Mouse (Mus musculus) hindbrain, embryonic 13.5 days (tissue): ENCODE measurements at regions not wholly inside any gene's neighbourhood (a gene's known extent, or its start where the extent isn't known, plus 50 kb on each side); places are given as distances from the start of the nearest gene placed in this dataset.

ENCODE experiments used
- ATAC-seq: fragments of 200-750 bp; cut with Nextera tagmentation; 2 replicates; pipeline ENCODE4 v1.8.0; 2017; ENCODE audit warnings: moderate TSS enrichment; ENCODE audit not compliant: low FRiP score
- H3K27ac ChIP-seq: fragments of 300-500 bp; sonication (generic); 2 replicates; pipeline ENCODE4 v1.5.1; 2015; ENCODE audit warnings: inconsistent platforms, mild to moderate bottlenecking, moderate library complexity
- H3K27me3 ChIP-seq: fragments of 300-500 bp; sonication (generic); 2 replicates; pipeline ENCODE4 v1.6.1; 2015; ENCODE audit warnings: mild to moderate bottlenecking, inconsistent platforms
- H3K36me3 ChIP-seq: fragments of 300-500 bp; sonication (generic); 2 replicates; pipeline ENCODE4 v1.6.1; 2015; ENCODE audit warnings: mild to moderate bottlenecking, inconsistent platforms
- H3K4me1 ChIP-seq: fragments of 300-500 bp; sonication (generic); replicated peaks from 2 replicates; pipeline ENCODE4 v1.6.1; 2015; ENCODE audit warnings: inconsistent platforms
- H3K4me2 ChIP-seq: fragments of 300-500 bp; sonication (generic); 2 replicates; pipeline ENCODE4 v1.6.1; 2015; ENCODE audit warnings: inconsistent platforms, mild to moderate bottlenecking, moderate library complexity
- H3K4me3 ChIP-seq: fragments of 300-500 bp; sonication (generic); 2 replicates; pipeline ENCODE4 v1.5.1; 2015; ENCODE audit warnings: mild to moderate bottlenecking, inconsistent platforms
- H3K9ac ChIP-seq: fragments of 300-500 bp; sonication (generic); 2 replicates; pipeline ENCODE4 v1.6.1; 2015; ENCODE audit warnings: mild to moderate bottlenecking, inconsistent platforms
- H3K9me3 ChIP-seq: fragments of 300-500 bp; sonication (generic); 2 replicates; pipeline ENCODE4 v1.6.1; 2016; ENCODE audit warnings: inconsistent platforms
- WGBS: fragments of 180-500 bp; shearing (Covaris S2); methylation state at CpG from one replicate; pipeline ENCODE4 v1.1.7; 2015; 5-methylcytosine and 5-hydroxymethylcytosine counted together

DNA sequence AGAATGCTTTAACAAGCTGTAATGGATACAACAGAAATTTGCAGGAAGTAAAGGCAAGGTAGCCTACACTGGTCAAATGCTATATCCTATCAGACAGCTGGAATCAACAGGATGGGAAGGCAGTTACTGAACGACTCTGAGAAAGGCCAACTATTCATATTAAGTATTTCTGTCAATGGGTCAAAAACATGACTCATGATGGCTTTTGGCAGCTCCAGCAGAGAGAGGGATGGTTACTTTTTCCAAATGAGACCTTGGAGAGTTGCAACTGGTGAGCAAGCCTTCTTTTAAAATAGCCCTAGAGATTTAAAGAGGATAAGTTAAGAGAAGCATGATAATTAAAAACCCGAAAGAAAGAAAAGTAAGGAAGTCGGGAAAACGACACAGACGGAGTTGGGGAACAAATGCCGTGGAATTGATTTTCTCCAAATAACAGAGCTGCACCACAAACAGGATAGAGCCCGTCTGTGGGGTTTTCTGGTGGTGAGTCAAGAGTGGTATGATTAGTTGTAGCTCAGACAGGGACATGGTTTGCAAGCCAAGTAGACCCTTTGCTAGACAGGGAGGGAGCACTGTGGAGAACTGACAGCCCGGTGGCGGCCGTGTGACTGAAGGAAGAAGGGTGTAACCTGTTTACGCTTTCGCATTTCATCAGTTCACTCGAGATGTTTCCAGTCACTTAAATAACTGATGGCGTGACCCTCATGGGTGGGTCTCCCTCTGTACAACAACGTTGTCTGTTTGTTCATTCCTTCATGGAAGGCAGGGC, 3638.1 kb upstream of the Gm7489 start:
- Histone ChIP-seq H3K4me1 (no peaks in the 10 kb centered on the region), H3K9ac (no peak overlapping the region), H3K4me3 (no peak overlapping the region), H3K4me2 (no peak overlapping the region), H3K27me3 (no peaks in the 10 kb centered on the region), H3K27ac (no peak overlapping the region), H3K36me3 (no peaks in the 10 kb centered on the region), H3K9me3 (no peaks in the 10 kb centered on the region)
- no peak for ATAC-seq
- WGBS, result 88% methylated on average over 15 of the region's 15 CpGs

DNA sequence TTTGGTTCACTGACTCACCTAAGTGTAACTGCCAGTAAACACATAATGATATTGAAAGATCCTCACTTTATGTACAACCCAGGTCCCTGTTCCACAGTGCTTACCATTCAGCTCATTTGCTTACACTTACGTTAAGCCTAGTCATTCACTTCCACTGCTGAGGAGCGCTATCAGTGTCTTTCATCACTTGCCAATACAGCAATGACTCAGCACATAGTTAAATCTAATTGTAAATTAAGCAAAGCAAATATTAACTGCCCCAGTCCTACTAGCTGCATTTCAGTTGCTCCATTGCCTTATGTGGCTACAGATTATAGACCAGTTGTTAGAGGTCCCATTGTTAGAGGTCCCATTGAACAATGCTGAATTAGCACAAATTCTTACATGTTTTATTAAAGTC, 3624.6 kb upstream of the Gm7489 start:
- no peak for ATAC-seq
- H3K4me3 ChIP-seq, result no peak overlapping the region

DNA sequence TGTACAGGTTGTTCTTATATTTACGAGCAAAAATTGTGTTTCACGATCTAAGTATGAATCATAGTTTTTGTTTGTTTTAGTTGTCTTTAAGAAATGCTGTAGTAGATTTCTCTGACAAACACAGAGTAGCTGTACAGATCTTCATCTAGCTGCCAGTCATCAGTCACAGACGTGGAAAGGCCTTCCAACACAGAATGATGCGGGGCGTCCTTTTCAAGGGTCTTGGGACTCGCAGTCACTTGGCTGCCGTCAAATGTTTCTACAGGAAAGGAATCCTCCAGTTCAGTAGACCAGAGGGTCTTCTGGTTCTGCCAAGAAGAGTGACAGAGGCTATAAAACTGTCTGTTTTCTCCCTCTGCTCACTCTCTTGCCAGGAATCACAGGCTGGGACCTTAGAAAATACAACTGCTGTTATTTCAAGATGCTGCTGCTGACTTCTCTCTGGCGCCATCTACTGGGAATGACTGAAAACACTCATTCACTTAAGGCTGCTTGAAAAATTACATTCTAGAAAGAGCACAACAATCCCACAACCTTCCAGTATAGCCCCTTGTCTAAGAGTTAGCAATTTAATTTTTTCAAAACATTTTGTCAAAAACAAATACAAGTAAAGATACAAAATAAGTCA, 3623.3 kb upstream of the Gm7489 start:
- Histone ChIP-seq H3K9ac (no peak overlapping the region), H3K9me3 (no peaks in the 10 kb centered on the region), H3K4me1 (0 out of 2 replicates have a peak, but pooled peaks cover 2% of the 10 kb centered on the region), H3K4me2 (no peak overlapping the region), H3K27ac (no peak overlapping the region), H3K27me3 (no peaks in the 10 kb centered on the region), H3K36me3 (no peaks in the 10 kb centered on the region), H3K4me3 (no peak overlapping the region)
- 72% methylated on average over 8 of the region's 8 CpGs for WGBS
- peak; percentile 21; the same call in 1 of the 2 replicates for ATAC-seq

More for the DNA sequence above, 3624.6 kb upstream of the Gm7489 start:
- no peaks in the 10 kb centered on the region for H3K9me3 ChIP-seq
- no peaks in the 10 kb centered on the region for H3K36me3 ChIP-seq
- no peak overlapping the region for H3K9ac ChIP-seq
- no peak overlapping the region for H3K27ac ChIP-seq
- no peak overlapping the region for H3K4me2 ChIP-seq
- no peaks in the 10 kb centered on the region for H3K27me3 ChIP-seq
- H3K4me1 ChIP-seq, result 0 out of 2 replicates have a peak, but pooled peaks cover 2% of the 10 kb centered on the region
- WGBS, result 86% methylated on average over 2 of the region's 2 CpGs

DNA sequence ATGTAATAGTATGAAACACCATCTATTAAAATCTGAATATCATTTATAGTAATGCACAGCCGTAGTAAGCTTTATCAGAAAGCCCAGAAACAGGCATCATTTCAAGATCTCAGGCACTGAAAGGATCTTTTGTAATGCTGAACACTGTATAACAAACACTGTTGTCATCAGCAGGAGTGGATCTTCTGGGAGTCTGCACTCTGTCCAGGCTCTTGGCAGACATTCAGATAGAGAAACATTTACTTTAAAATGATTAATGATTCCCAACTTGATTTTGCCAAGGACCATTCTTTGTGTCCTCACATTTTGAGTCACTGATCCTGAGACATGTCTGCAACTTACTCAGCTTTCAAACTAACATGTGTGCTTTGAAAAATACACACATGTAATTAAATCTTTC, 3617.2 kb upstream of the Gm7489 start:
- no peak overlapping the region for H3K9ac ChIP-seq
- ATAC-seq, result no peak
- WGBS, result 60% methylated on average over 1 of the region's 1 CpGs

DNA sequence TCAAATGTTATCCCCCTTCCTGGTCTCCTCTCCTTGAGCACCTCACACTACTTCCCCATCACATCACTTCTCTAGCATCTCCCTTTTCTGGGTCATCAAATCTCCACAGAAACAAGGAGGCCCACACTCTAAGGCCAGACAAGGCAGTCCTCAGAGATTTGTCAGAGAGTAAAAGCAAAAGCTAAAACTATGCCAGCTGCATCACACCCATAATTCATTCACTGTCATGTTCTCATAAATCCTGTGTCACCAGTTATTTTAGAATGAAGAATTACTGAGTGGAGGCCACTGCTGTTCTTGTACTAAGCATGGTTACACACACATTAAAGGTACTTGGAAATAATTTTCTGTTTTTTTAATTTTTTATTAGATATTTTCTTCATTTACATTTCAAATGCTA, 3613.1 kb upstream of the Gm7489 start:
- Histone ChIP-seq H3K27me3 (no peaks in the 10 kb centered on the region), H3K9ac (no peak overlapping the region), H3K9me3 (no peaks in the 10 kb centered on the region), H3K4me3 (no peak overlapping the region), H3K4me2 (no peak overlapping the region), H3K4me1 (no peaks in the 10 kb centered on the region), H3K27ac (no peak overlapping the region), H3K36me3 (no peaks in the 10 kb centered on the region)
- ATAC-seq, result no peak

More for the DNA sequence above, 3617.2 kb upstream of the Gm7489 start:
- Histone ChIP-seq H3K27ac (no peak overlapping the region), H3K36me3 (no peaks in the 10 kb centered on the region), H3K4me2 (no peak overlapping the region), H3K9me3 (no peaks in the 10 kb centered on the region), H3K27me3 (no peaks in the 10 kb centered on the region), H3K4me3 (no peak overlapping the region), H3K4me1 (no peaks in the 10 kb centered on the region)

DNA sequence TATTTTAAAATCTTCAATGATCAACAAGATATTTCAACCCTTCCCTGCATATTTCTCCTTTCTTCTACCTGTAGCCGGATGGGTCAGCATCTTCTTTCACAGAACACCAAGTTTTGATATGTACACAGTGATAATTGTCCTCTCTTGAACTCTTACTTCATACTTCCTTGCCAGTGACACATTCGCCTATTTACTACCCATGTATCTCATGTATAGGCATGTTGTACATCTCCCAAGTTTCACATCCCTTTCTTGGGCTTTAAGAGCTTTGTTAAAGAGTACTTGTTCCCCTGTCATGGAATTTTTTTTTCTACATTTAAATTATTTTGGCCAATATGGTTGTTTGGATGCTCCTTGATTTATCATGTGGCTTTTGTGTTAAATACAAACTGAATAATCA, 3602.1 kb upstream of the Gm7489 start:
- H3K4me2 ChIP-seq, result no peak overlapping the region
- no peak overlapping the region for H3K9ac ChIP-seq
- no peaks in the 10 kb centered on the region for H3K27me3 ChIP-seq
- no peaks in the 10 kb centered on the region for H3K4me1 ChIP-seq
- H3K27ac ChIP-seq, result no peak overlapping the region
- no peaks in the 10 kb centered on the region for H3K9me3 ChIP-seq
- no peak overlapping the region for H3K4me3 ChIP-seq
- 90% methylated on average over 2 of the region's 2 CpGs for WGBS
- H3K36me3 ChIP-seq, result no peaks in the 10 kb centered on the region
- ATAC-seq, result no peak

DNA sequence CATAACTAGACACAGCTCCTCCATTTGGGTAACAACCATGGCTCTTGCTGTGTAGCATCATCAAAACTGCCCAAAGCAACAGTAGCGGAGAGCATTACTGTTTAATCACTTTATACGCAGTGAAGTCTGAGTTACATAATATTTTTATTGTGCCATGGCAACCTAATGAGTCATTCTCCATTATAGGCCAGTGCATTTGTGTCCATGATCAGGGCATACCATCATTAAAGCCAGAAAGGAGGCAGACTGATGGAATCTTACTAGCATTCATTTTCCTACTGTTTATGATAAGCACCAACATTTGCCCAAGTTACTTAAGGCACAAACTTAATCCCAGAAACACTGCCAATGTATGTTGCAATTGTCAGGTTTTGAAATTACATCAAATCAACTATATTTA, 3601.2 kb upstream of the Gm7489 start:
- no peak overlapping the region for H3K4me2 ChIP-seq
- no peak overlapping the region for H3K9ac ChIP-seq
- no peaks in the 10 kb centered on the region for H3K4me1 ChIP-seq
- H3K36me3 ChIP-seq, result no peaks in the 10 kb centered on the region
- 90% methylated on average over 2 of the region's 2 CpGs for WGBS
- H3K27ac ChIP-seq, result no peak overlapping the region
- H3K27me3 ChIP-seq, result no peaks in the 10 kb centered on the region
- no peak for ATAC-seq
- H3K9me3 ChIP-seq, result no peaks in the 10 kb centered on the region
- no peak overlapping the region for H3K4me3 ChIP-seq

DNA sequence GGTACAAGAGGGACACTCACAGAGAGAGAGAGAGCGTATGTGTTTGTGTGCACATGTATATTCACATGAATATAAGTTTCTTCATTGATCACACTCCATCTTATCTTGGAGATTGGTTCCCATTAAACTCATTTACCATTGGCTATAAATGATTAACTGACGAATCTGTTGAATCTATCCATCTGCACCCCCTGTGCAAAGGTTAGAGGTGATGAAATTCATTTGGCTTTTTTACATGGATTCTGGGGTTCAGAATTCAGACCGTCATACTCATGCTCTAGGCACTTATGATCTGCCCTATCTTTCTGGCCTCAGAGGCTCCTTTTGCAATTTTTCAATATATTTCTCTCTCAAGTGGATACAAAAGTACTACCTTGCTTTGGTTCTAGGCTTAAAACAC, 3582.9 kb upstream of the Gm7489 start:
- Histone ChIP-seq H3K4me1 (no peaks in the 10 kb centered on the region), H3K27ac (no peak overlapping the region), H3K4me2 (no peak overlapping the region), H3K4me3 (no peak overlapping the region), H3K9me3 (no peaks in the 10 kb centered on the region), H3K27me3 (no peaks in the 10 kb centered on the region), H3K9ac (no peak overlapping the region), H3K36me3 (no peaks in the 10 kb centered on the region)
- 94% methylated on average over 3 of the region's 3 CpGs for WGBS
- no peak for ATAC-seq

- Histone ChIP-seq H3K27me3 (no peaks in the 10 kb centered on the region), H3K4me3 (no peak overlapping the region), H3K36me3 (no peaks in the 10 kb centered on the region), H3K27ac (no peak overlapping the region), H3K4me2 (no peak overlapping the region), H3K4me1 (no peaks in the 10 kb centered on the region), H3K9me3 (no peaks in the 10 kb centered on the region), H3K9ac (no peak overlapping the region)
- 86% methylated on average over 4 of the region's 4 CpGs for WGBS
- no peak for ATAC-seq
These were observed 3580.6 kb upstream of the Gm7489 start for GRCm38 (mm10) chr15:50304085-50304484.

GRCm38 (mm10) chr15:50320796-50321195, 3563.9 kb upstream of the Gm7489 start:
- ATAC-seq, result no peak
- Histone ChIP-seq H3K27me3 (no peaks in the 10 kb centered on the region), H3K27ac (no peak overlapping the region), H3K4me1 (no peaks in the 10 kb centered on the region), H3K4me3 (no peak overlapping the region), H3K9me3 (no peaks in the 10 kb centered on the region), H3K36me3 (no peaks in the 10 kb centered on the region), H3K4me2 (no peak overlapping the region), H3K9ac (no peak overlapping the region)

GRCm38 (mm10) chr15:50345536-50345935, 3539.2 kb upstream of the Gm7489 start:
- Histone ChIP-seq H3K27me3 (no peaks in the 10 kb centered on the region), H3K4me2 (no peak overlapping the region), H3K4me1 (no peaks in the 10 kb centered on the region), H3K9ac (no peak overlapping the region), H3K9me3 (no peaks in the 10 kb centered on the region), H3K36me3 (no peaks in the 10 kb centered on the region), H3K27ac (no peak overlapping the region), H3K4me3 (no peak overlapping the region)
- ATAC-seq, result no peak
- WGBS, result 95% methylated on average over 5 of the region's 5 CpGs

- Histone ChIP-seq H3K36me3 (no peaks in the 10 kb centered on the region), H3K9ac (no peak overlapping the region), H3K9me3 (no peaks in the 10 kb centered on the region), H3K4me2 (no peak overlapping the region), H3K27ac (no peak overlapping the region), H3K27me3 (no peaks in the 10 kb centered on the region), H3K4me3 (no peak overlapping the region), H3K4me1 (no peaks in the 10 kb centered on the region)
- no peak for ATAC-seq
- WGBS, result 92% methylated on average over 2 of the region's 2 CpGs
These were observed 3537.8 kb upstream of the Gm7489 start for GRCm38 (mm10) chr15:50346953-50347352.
